Comparison of ENCODE assay signal across 24 mouse cellular contexts in genomic region chr10:74415359-74415758, GRCm38 (mm10).
DNase-seq lines count a peak whose midpoint lies in the region; ATAC-seq and TF ChIP-seq lines count a peak whose summit lies in the region.
"Had no signal": no experiment of that assay in that cellular context is flagged by ENCODE, and none has a peak within 500 bp of the region (broad histone marks: within the 10 kb centered on the region; RNA-seq: fewer than 3 reads in every experiment).

No protein-coding gene starts in this region.

- no peaks in the 10 kb centered on the region for H3K27me3 ChIP-seq in hindbrain, embryonic 11.5 days (ENCODE audit: control insufficient read depth, insufficient read depth, low read length)
- no peaks in the 10 kb centered on the region for H3K27me3 ChIP-seq in hindbrain, postnatal 0 days (ENCODE audit: insufficient read depth, low read length)
- H3K27me3 ChIP-seq in embryonic facial prominence, embryonic 10.5 days (replicated peaks; ENCODE audit: low read depth, poor library complexity, severe bottlenecking): no peaks in the 10 kb centered on the region
- H3K27me3 ChIP-seq: embryonic facial prominence, embryonic 15.5 days; forebrain, embryonic 15.5 days; heart, embryonic 12.5 days; hindbrain, embryonic 12.5 days had no signal

- H3K4me2 ChIP-seq in hindbrain, embryonic 11.5 days (replicated peaks; ENCODE audit: low read depth, low read length): no peak overlapping the region
- H3K4me2 ChIP-seq in hindbrain, postnatal 0 days (ENCODE audit: low read depth, low read length): no peak overlapping the region
- H3K4me2 ChIP-seq: embryonic facial prominence, embryonic 15.5 days; forebrain, embryonic 15.5 days; heart, embryonic 12.5 days; hindbrain, embryonic 12.5 days had no signal

- no peak overlapping the region for H3K4me3 ChIP-seq in hindbrain, embryonic 11.5 days (ENCODE audit: low read depth, low read length)
- no peak overlapping the region for H3K4me3 ChIP-seq in hindbrain, postnatal 0 days (ENCODE audit: low read length)
- H3K4me3 ChIP-seq in embryonic facial prominence, embryonic 10.5 days: no peak overlapping the region
- H3K4me3 ChIP-seq: embryonic facial prominence, embryonic 15.5 days; erythroblast, embryonic 14.5 days; forebrain, embryonic 15.5 days; heart, embryonic 12.5 days; hindbrain, embryonic 12.5 days had no signal

- no peaks in the 10 kb centered on the region for H3K36me3 ChIP-seq in hindbrain, embryonic 11.5 days (ENCODE audit: control insufficient read depth, insufficient read depth, low read length)
- H3K36me3 ChIP-seq in hindbrain, postnatal 0 days (ENCODE audit: insufficient read depth, low read length): no peaks in the 10 kb centered on the region
- H3K36me3 ChIP-seq in embryonic facial prominence, embryonic 10.5 days (replicated peaks): no peaks in the 10 kb centered on the region
- H3K36me3 ChIP-seq: embryonic facial prominence, embryonic 15.5 days; forebrain, embryonic 15.5 days; G1E; heart, embryonic 12.5 days; hindbrain, embryonic 12.5 days had no signal

- H3K27ac ChIP-seq in hindbrain, embryonic 11.5 days (ENCODE audit: low read depth, low read length): no peak overlapping the region
- no peak overlapping the region for H3K27ac ChIP-seq in hindbrain, postnatal 0 days
- no peak overlapping the region for H3K27ac ChIP-seq in embryonic facial prominence, embryonic 10.5 days (replicated peaks)
- H3K27ac ChIP-seq: embryonic facial prominence, embryonic 15.5 days; forebrain, embryonic 15.5 days; hindbrain, embryonic 12.5 days had no signal

- H3K4me1 ChIP-seq in hindbrain, embryonic 11.5 days (replicated peaks; ENCODE audit: control insufficient read depth, insufficient read depth, low read length): no peaks in the 10 kb centered on the region
- H3K4me1 ChIP-seq in hindbrain, postnatal 0 days (ENCODE audit: insufficient read depth, low read length): no peaks in the 10 kb centered on the region
- H3K4me1 ChIP-seq in embryonic facial prominence, embryonic 10.5 days: no peaks in the 10 kb centered on the region
- H3K4me1 ChIP-seq: embryonic facial prominence, embryonic 15.5 days; forebrain, embryonic 15.5 days; heart, embryonic 12.5 days; hindbrain, embryonic 12.5 days had no signal

- DNase-seq in embryo, embryonic 10 days (ENCODE audit: low spot score): peak; percentile 5
- no peak for DNase-seq in embryo, embryonic 11 days
- DNase-seq in hindbrain, embryonic 11.5 days (ENCODE audit: low spot score): peak; percentile 1
- DNase-seq in hindbrain, postnatal 0 days (ENCODE audit: low spot score): no peak
- DNase-seq in embryonic facial prominence, embryonic 10.5 days (ENCODE audit: low spot score): peak; percentile 24
- DNase-seq in kidney, postnatal 4 days: no peak
- DNase-seq in adrenal gland, postnatal 4 days (ENCODE audit: low spot score in 2 of 2): no peak
- DNase-seq: adrenal gland, adult 8-10 months; adrenal gland, postnatal 36 days; B cell, adult 2 months; cerebellum, adult 11-12 months; cerebellum, adult 9-10 months; cerebellum, postnatal 25 days; gastrocnemius, postnatal 14 days; heart, postnatal 36 days; kidney, adult 11 months had no signal

- no peak for TF ChIP-seq CTCF in hindbrain, postnatal 0 days (IDR thresholded peaks at IDR 0.05; ENCODE audit: low read depth)

- no peaks in the 10 kb centered on the region for H3K9me3 ChIP-seq in hindbrain, embryonic 11.5 days (ENCODE audit: control insufficient read depth, low read length)
- H3K9me3 ChIP-seq in hindbrain, postnatal 0 days (ENCODE audit: low read length): no peaks in the 10 kb centered on the region
- H3K9me3 ChIP-seq in embryonic facial prominence, embryonic 10.5 days: no peaks in the 10 kb centered on the region
- H3K9me3 ChIP-seq: embryonic facial prominence, embryonic 15.5 days; forebrain, embryonic 15.5 days; heart, embryonic 12.5 days; hindbrain, embryonic 12.5 days had no signal

- H3K9ac ChIP-seq in hindbrain, embryonic 11.5 days (ENCODE audit: low read depth, low read length): no peak overlapping the region
- H3K9ac ChIP-seq in hindbrain, postnatal 0 days (replicated peaks; ENCODE audit: low read length): no peak overlapping the region
- H3K9ac ChIP-seq: embryonic facial prominence, embryonic 15.5 days; forebrain, embryonic 15.5 days; heart, embryonic 12.5 days; hindbrain, embryonic 12.5 days had no signal

- 77% methylated on average over 4 of the region's 4 CpGs for WGBS in hindbrain, embryonic 11.5 days
- 64% methylated on average over 4 of the region's 4 CpGs for WGBS in hindbrain, postnatal 0 days
- 55% methylated on average over 4 of the region's 4 CpGs for WGBS in embryonic facial prominence, embryonic 10.5 days

- ATAC-seq in hindbrain, embryonic 11.5 days (ENCODE audit: low FRiP score): no peak
- no peak for ATAC-seq in hindbrain, postnatal 0 days
- ATAC-seq: CD4-positive, CD25-positive, alpha-beta regulatory T cell, adult 4 months; forebrain, embryonic 15.5 days; hindbrain, embryonic 16.5 days had no signal

Comparison
In these comparisons a context has a peak if more than half of its experiments do, and no peak if none do; other contexts are left out.
1. DNase-seq: peak in embryo, embryonic 10 days (single experiment), hindbrain, embryonic 11.5 days (single experiment) and embryonic facial prominence, embryonic 10.5 days (single experiment); none in embryo, embryonic 11 days (single experiment), hindbrain, postnatal 0 days (single experiment), kidney, postnatal 4 days (0 of 2) and adrenal gland, postnatal 4 days (0 of 2).